Mouse (Mus musculus) MEL (cell line): ENCODE measurements around the gene Acsl5.

Experiments used
- CTCF ChIP-seq, 3 experiments: IDR thresholded peaks in 2 of 3; conservative IDR thresholded peaks in 1 of 3; 2 replicates each; pipeline ENCODE4 v1.5.1; 2011 to 2012; ENCODE audit warnings: low read length in 3 of 3, low read depth in 2 of 3, mild to moderate bottlenecking in 2 of 3, improper control_type of control experiment in 1 of 3, inconsistent platforms in 1 of 3, mixed read lengths in 1 of 3, moderate library complexity in 1 of 3; ENCODE audit not compliant: control insufficient read depth in 1 of 3, insufficient read depth in 1 of 3, poor library complexity in 1 of 3, severe bottlenecking in 1 of 3
- EP300 ChIP-seq, 2 experiments: IDR thresholded peaks; 2 replicates each; pipeline ENCODE4 v1.6.1; 2011; ENCODE audit warnings: improper control_type of control experiment in 2 of 2, low read length in 2 of 2, low read depth in 1 of 2, mild to moderate bottlenecking in 1 of 2
- GABPA ChIP-seq: IDR thresholded peaks from 2 replicates; pipeline ENCODE4 v1.6.1; 2012; ENCODE audit warnings: low read depth, mild to moderate bottlenecking, inconsistent platforms, low read length, improper control_type of control experiment, moderate library complexity
- HCFC1 ChIP-seq: IDR thresholded peaks from 2 replicates; pipeline ENCODE4 v1.6.1; 2012; ENCODE audit warnings: low read depth, mild to moderate bottlenecking, inconsistent platforms, low read length, improper control_type of control experiment, moderate library complexity
- POLR2A ChIP-seq, 2 experiments: IDR thresholded peaks; 2 replicates each; pipeline ENCODE4 v1.6.1; 2011 to 2012; ENCODE audit warnings: low read length in 2 of 2, mild to moderate bottlenecking in 2 of 2, control low read depth in 1 of 2, improper control_type of control experiment in 1 of 2, low read depth in 1 of 2, moderate library complexity in 1 of 2; ENCODE audit not compliant: control insufficient read depth in 1 of 2, insufficient read depth in 1 of 2, poor library complexity in 1 of 2
- SIN3A ChIP-seq: IDR thresholded peaks from 2 replicates; pipeline ENCODE4 v1.6.1; 2012; ENCODE audit warnings: low read length, improper control_type of control experiment, inconsistent platforms
- SMC3 ChIP-seq: IDR thresholded peaks from 2 replicates; pipeline ENCODE4 v1.6.1; 2011; ENCODE audit warnings: low read depth, low read length, improper control_type of control experiment
- TCF12 ChIP-seq: IDR thresholded peaks from 2 replicates; pipeline ENCODE4 v1.6.1; 2014; ENCODE audit warnings: low read depth, mild to moderate bottlenecking, inconsistent platforms, low read length, improper control_type of control experiment, moderate library complexity
- UBTF ChIP-seq: IDR thresholded peaks from 2 replicates; pipeline ENCODE4 v1.6.1; 2012; ENCODE audit warnings: low read depth, mild to moderate bottlenecking, inconsistent platforms, low read length, improper control_type of control experiment, moderate library complexity, borderline replicate concordance; ENCODE audit not compliant: insufficient read depth
- ZC3H11A ChIP-seq: IDR thresholded peaks from 2 replicates; pipeline ENCODE4 v1.6.1; 2012; ENCODE audit warnings: low read depth, mild to moderate bottlenecking, inconsistent platforms, low read length, improper control_type of control experiment

DNA sequence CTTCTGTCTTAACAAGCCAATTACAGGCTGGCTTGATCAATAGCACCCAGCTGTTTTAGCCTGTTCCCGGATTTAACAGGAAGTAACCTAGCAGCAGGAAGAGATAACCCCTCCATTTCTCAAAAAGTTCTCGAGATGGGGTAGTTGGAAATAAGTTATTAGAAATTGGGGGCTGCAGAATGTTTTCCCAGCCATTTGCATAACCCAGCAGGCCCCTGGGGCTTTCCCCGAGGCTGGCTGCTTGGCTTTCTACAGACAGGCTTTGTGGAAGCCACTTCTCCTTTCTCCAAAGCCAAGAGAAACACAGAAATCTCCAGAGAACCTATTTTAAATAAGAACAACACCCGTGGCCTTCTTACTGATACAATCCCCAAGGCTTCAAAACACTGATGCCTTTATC, 41.4 kb downstream of the Acsl5 start:
- TF ChIP-seq POLR2A (IDR thresholded peaks at IDR 0.05; ENCODE audit: control insufficient read depth in 1 of 2, insufficient read depth in 1 of 2, low read depth in 1 of 2, low read length in 2 of 2, poor library complexity in 1 of 2) (no peak), SMC3 (no peak), EP300 (IDR thresholded peaks at IDR 0.05; ENCODE audit: low read depth in 1 of 2, low read length in 2 of 2) (no peak), TCF12 (no peak), GABPA (no peak), CTCF (IDR thresholded peaks at IDR 0.05 in 2 of 3, conservative IDR thresholded peaks at IDR 0.05 in 1 of 3; ENCODE audit: control insufficient read depth in 1 of 3, insufficient read depth in 1 of 3, low read depth in 2 of 3, low read length in 3 of 3, poor library complexity in 1 of 3, severe bottlenecking in 1 of 3) (no peak), UBTF (no peak), SIN3A (no peak), HCFC1 (no peak), ZC3H11A (no peak)
